Mouse (Mus musculus): ENCODE results near the gene Utp20. TPM values are rescaled to one million over a fixed set of nuclear protein-coding genes. Genes with fewer than 3 reads are reported as not detected.
"Not testable (repeated sequence)": the region's sequence is repeated elsewhere in the genome, so short reads cannot be mapped to it uniquely, and the experiment has no call there.

Gene Utp20
- polyA plus RNA-seq, 1 experiment from 2014 or later = 6.5 TPM

DNA sequence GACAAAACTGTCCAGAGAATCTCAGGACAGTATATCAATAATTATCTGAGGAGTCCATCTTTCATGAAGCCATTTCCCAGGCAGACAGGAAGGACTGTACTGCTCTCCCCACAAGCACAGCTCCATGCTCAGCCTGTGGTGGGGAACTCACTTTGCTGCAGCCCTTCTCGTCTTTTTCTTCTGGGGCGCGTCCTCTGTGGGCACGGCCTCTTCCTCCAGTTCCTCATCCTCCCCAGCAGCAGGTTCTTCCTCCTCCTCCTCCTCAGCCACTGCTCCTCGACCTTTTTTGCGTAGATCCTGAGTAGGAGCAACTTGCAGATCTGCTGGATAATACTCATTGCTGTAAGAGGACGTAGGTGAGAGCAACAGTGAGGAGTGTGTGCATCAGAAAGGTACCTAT is 31.4 kb downstream of the Utp20 start:
- Histone ChIP-seq H3K4me2 (replicated peaks; ENCODE audit: low read depth, low read length) (no peak overlapping the region), H3K36me3 (ENCODE audit: insufficient read depth, low read length) (no peaks in the 10 kb centered on the region), H3K9me3 (ENCODE audit: low read length) (no peaks in the 10 kb centered on the region), H3K27ac (ENCODE audit: low read length) (no peak overlapping the region), H3K9ac (replicated peaks; ENCODE audit: low read depth) (no peak overlapping the region), H3K4me1 (ENCODE audit: insufficient read depth, low read depth, low read length) (no peaks in the 10 kb centered on the region), H3K27me3 (replicated peaks; ENCODE audit: insufficient read depth, low read length) (no peaks in the 10 kb centered on the region), H3K4me3 (ENCODE audit: low read depth, low read length) (no peak overlapping the region)
- ATAC-seq (no peak), DNase-seq (ENCODE audit: low spot score) (no peak)
- 92% methylated on average over 7 of the region's 7 CpGs for WGBS
- TF ChIP-seq EP300 (IDR thresholded peaks at IDR 0.05) = no peak
- no peak for TF ChIP-seq CTCF (IDR thresholded peaks at IDR 0.05)

DNA sequence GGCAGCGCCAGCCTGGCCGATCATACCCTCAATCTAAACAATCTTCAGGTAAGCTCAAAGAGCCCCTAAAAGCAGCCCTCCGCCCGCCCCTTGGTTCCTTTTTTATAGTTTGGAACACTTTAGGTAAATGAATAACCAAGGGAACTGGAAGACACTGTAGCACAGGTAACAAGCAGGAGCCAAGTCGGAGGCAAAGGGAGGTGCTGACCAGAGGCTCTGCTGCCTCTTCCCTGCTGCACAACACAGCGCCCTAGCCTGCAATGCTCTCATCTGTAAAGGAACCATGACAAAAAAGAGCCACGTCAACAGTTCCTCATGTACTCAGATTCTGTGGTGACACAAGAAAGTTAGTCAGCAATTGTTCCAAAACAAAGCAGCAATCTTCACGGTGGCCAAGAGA is 32.0 kb downstream of the Utp20 start:
- no peak overlapping the region for H3K4me3 ChIP-seq (ENCODE audit: low read depth, low read length)
- no peaks in the 10 kb centered on the region for H3K4me1 ChIP-seq (ENCODE audit: insufficient read depth, low read depth, low read length)
- H3K27ac ChIP-seq (ENCODE audit: low read length) = 0 out of 2 replicates have a peak overlapping the region, but pooled peaks have one; percentile 2
- DNase-seq (ENCODE audit: low spot score) (peak; percentile 12), ATAC-seq (no peak)
- WGBS = 71% methylated on average over 8 of the region's 8 CpGs
- no peaks in the 10 kb centered on the region for H3K27me3 ChIP-seq (replicated peaks; ENCODE audit: insufficient read depth, low read length)
- TF ChIP-seq EP300 (IDR thresholded peaks at IDR 0.05) (no peak), CTCF (IDR thresholded peaks at IDR 0.05) (no peak)
- no peaks in the 10 kb centered on the region for H3K9me3 ChIP-seq (ENCODE audit: low read length)
- H3K9ac ChIP-seq (replicated peaks; ENCODE audit: low read depth) = no peak overlapping the region
- H3K4me2 ChIP-seq (replicated peaks; ENCODE audit: low read depth, low read length) = no peak overlapping the region
- no peaks in the 10 kb centered on the region for H3K36me3 ChIP-seq (ENCODE audit: insufficient read depth, low read length)

DNA sequence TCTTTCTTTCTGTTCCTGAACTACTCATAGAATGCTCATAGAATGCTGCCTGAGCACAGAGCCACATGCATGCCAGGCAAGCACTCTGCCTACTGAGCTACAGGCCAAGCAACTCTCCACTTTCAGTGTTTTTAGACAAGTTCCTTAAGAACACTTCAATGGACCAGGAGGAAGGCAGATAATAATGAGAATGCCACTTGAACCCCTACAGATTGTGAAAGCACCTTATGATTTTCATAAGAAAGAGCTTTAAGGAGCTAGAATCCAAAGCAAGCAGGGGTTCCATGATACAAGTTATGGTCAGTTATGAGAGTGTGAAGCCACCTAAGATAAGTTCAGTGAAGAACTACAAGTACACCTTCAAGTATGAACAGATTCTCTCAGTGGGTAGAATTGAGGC is 32.9 kb downstream of the Utp20 start:
- no peak overlapping the region for H3K9ac ChIP-seq (replicated peaks; ENCODE audit: low read depth)
- H3K27ac ChIP-seq (ENCODE audit: low read length) = no peak overlapping the region
- no peaks in the 10 kb centered on the region for H3K4me1 ChIP-seq (ENCODE audit: insufficient read depth, low read depth, low read length)
- DNase-seq (ENCODE audit: low spot score) (peak; percentile 78), ATAC-seq (peak; percentile 92)
- H3K36me3 ChIP-seq (ENCODE audit: insufficient read depth, low read length) = no peaks in the 10 kb centered on the region
- H3K27me3 ChIP-seq (replicated peaks; ENCODE audit: insufficient read depth, low read length) = no peaks in the 10 kb centered on the region
- H3K4me3 ChIP-seq (ENCODE audit: low read depth, low read length) = no peak overlapping the region
- no peak overlapping the region for H3K4me2 ChIP-seq (replicated peaks; ENCODE audit: low read depth, low read length)
- no peaks in the 10 kb centered on the region for H3K9me3 ChIP-seq (ENCODE audit: low read length)
- peak; percentile 82 for TF ChIP-seq EP300 (IDR thresholded peaks at IDR 0.05)
- no peak for TF ChIP-seq CTCF (IDR thresholded peaks at IDR 0.05)

DNA sequence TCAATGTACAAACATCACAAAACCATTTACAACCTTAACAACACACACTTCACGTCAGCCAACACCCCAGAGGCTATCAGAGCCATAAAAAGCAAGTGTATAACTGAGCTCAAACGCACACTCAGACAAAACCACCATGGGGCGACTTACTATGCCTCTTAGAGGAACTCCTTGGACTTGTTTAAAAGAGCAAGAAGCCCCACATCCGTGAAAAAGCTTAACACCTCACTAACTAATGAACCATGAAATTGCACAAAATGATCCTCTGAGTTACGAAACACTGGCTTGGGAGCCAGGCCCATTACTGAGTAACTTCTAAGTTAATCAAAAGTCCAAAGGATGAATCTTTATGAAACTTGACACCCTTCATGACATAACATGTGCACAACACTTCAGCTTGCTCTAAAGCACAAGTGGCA is 42.1 kb downstream of the Utp20 start:
- peaks cover 10% of the 10 kb centered on the region; the same call in 1 of the 2 replicates for H3K36me3 ChIP-seq (ENCODE audit: insufficient read depth, low read length)
- no peaks in the 10 kb centered on the region for H3K4me1 ChIP-seq (ENCODE audit: insufficient read depth, low read depth, low read length)
- H3K4me2 ChIP-seq (replicated peaks; ENCODE audit: low read depth, low read length) = no peak overlapping the region
- no peak overlapping the region for H3K9ac ChIP-seq (replicated peaks; ENCODE audit: low read depth)
- H3K27me3 ChIP-seq (replicated peaks; ENCODE audit: insufficient read depth, low read length) = no peaks in the 10 kb centered on the region
- ATAC-seq = no peak
- no peak for DNase-seq (ENCODE audit: low spot score)
- H3K27ac ChIP-seq (ENCODE audit: low read length) = no peak overlapping the region
- TF ChIP-seq CTCF (IDR thresholded peaks at IDR 0.05) (no peak), EP300 (IDR thresholded peaks at IDR 0.05) (no peak)
- 71% methylated on average over 5 of the region's 5 CpGs for WGBS
- no peaks in the 10 kb centered on the region for H3K9me3 ChIP-seq (ENCODE audit: low read length)
- H3K4me3 ChIP-seq (ENCODE audit: low read depth, low read length) = no peak overlapping the region

DNA sequence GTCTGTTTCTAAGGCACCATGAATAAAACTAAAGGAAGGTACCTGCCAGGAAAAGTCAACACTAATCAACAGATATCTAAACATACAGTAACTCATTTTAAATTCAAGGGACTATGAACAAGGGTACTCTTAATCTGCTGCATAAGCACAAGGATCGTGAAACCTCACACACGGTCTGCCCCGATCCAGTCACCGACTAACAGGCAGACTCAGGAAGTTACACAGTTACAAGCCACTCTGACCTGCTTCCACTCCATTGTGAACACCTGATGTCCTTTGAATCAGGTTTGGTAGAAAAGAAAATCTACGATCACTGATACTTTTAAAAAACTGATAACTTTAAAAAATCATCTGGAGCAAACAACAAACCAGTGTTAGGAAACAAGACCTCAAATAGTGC is 42.7 kb downstream of the Utp20 start:
- H3K36me3 ChIP-seq (ENCODE audit: insufficient read depth, low read length) = peaks cover 10% of the 10 kb centered on the region; the same call in 1 of the 2 replicates
- DNase-seq (ENCODE audit: low spot score) (no peak), ATAC-seq (no peak)
- no peaks in the 10 kb centered on the region for H3K27me3 ChIP-seq (replicated peaks; ENCODE audit: insufficient read depth, low read length)
- 87% methylated on average over 5 of the region's 5 CpGs for WGBS
- H3K4me1 ChIP-seq (ENCODE audit: insufficient read depth, low read depth, low read length) = no peaks in the 10 kb centered on the region
- TF ChIP-seq CTCF (IDR thresholded peaks at IDR 0.05) = no peak
- TF ChIP-seq EP300 (IDR thresholded peaks at IDR 0.05) = no peak
- no peak overlapping the region for H3K4me2 ChIP-seq (replicated peaks; ENCODE audit: low read depth, low read length)
- H3K27ac ChIP-seq (ENCODE audit: low read length) = no peak overlapping the region
- no peak overlapping the region for H3K9ac ChIP-seq (replicated peaks; ENCODE audit: low read depth)
- no peak overlapping the region for H3K4me3 ChIP-seq (ENCODE audit: low read depth, low read length)
- H3K9me3 ChIP-seq (ENCODE audit: low read length) = no peaks in the 10 kb centered on the region

DNA sequence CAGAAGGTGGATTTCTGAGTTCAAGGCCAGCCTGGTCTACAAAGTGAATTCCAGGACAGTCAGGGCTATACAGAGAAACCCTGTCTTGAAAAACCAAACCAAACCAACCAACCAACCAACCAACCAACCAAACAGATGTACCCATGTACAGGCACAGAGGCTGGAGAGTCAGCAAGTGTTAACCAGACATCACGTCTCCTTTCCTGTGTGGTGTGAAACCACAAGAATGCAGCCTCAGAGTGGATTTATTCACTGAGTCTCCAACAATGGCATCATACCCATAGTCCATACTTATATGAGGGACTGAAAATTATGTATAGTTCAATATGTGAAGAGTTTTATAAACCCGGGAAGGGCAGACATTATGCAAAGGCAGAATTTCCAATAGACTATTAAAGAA is 43.5 kb downstream of the Utp20 start:
- 84% methylated on average over 2 of the region's 2 CpGs for WGBS
- DNase-seq (ENCODE audit: low spot score); H3K36me3 ChIP-seq (ENCODE audit: insufficient read depth, low read length); H3K27ac ChIP-seq (ENCODE audit: low read length); H3K9ac ChIP-seq (replicated peaks; ENCODE audit: low read depth); H3K9me3 ChIP-seq (ENCODE audit: low read length); H3K4me2 ChIP-seq (replicated peaks; ENCODE audit: low read depth, low read length); ATAC-seq; H3K4me3 ChIP-seq (ENCODE audit: low read depth, low read length); H3K27me3 ChIP-seq (replicated peaks; ENCODE audit: insufficient read depth, low read length); H3K4me1 ChIP-seq (ENCODE audit: insufficient read depth, low read depth, low read length): not testable (repeated sequence)

DNA sequence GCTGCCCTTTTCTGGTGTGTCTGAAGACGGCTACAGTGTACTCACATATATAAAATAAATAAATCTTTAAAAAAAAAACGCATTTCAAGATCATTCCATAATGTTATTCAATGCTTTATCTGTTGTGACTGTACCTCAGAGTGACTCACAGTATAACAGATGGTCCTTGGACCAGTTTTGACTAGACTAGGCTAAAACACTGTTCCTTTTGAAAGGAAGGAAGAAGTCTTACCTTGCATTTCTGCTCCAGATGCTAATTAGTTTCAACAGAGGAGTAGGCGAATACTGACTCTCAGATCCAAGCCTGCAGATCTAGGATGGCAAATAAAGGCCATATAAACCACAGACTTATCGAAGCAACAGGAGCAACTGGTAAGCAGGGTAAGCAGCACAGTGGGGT is 45.9 kb downstream of the Utp20 start:
- Histone ChIP-seq H3K4me1 (ENCODE audit: insufficient read depth, low read depth, low read length) (no peaks in the 10 kb centered on the region), H3K4me3 (ENCODE audit: low read depth, low read length) (no peak overlapping the region), H3K9ac (replicated peaks; ENCODE audit: low read depth) (no peak overlapping the region), H3K27me3 (replicated peaks; ENCODE audit: insufficient read depth, low read length) (no peaks in the 10 kb centered on the region), H3K27ac (ENCODE audit: low read length) (no peak overlapping the region), H3K9me3 (ENCODE audit: low read length) (no peaks in the 10 kb centered on the region), H3K4me2 (replicated peaks; ENCODE audit: low read depth, low read length) (no peak overlapping the region), H3K36me3 (ENCODE audit: insufficient read depth, low read length) (peaks cover 8% of the 10 kb centered on the region; the same call in 1 of the 2 replicates)
- TF ChIP-seq CTCF (IDR thresholded peaks at IDR 0.05) = no peak
- TF ChIP-seq EP300 (IDR thresholded peaks at IDR 0.05) = no peak
- WGBS = 84% methylated on average over 4 of the region's 4 CpGs
- ATAC-seq (no peak), DNase-seq (ENCODE audit: low spot score) (no peak)

Measured in lung, postnatal 0 days (tissue).